Mouse (Mus musculus) urinary bladder, postnatal 25 days (tissue): Measurements from ENCODE around the gene Sbp.
A peak's percentile ranks its signal among the peaks of the same experiment; 100 is the strongest.
"Not testable (repeated sequence)": the region's sequence is repeated elsewhere in the genome, so short reads cannot be mapped to it uniquely, and the experiment has no call there.

ENCODE experiments used
- DNase-seq: peaks from one replicate; pipeline ENCODE4 v3.0.0; 2022; ENCODE audit warnings: low spot score

Gene Sbp

DNA sequence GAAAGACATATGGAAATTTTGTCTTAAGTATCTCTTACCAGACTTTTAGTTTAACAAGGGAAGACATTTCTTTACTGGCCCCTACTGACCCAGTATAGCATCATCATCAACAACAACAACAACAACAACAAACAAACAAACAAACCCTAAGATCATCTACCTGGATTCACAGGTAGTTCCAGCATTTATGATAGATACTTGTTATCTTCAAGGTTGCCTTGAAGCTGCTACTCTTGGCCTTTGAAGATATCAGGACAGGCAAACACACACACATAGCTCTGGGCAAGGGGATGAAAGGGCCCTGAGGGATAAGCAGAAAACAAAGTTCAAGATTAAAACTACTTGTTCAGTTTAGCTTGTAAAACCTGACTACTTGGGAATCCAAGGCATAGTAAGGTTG is at the start of gene Sbp:
Gene Sbp (plus strand): TSS at position 301 of the 400 bp plus-strand sequence.
- DNase-seq, result no peak

GRCm38 (mm10) chr17:23917158-23917557 is 24.3 kb upstream of the Sbp start, which contains the start of gene Dcpp3:
Gene Dcpp3 (plus strand): TSS chr17:23917458.
- DNase-seq, result not testable (repeated sequence)

DNA sequence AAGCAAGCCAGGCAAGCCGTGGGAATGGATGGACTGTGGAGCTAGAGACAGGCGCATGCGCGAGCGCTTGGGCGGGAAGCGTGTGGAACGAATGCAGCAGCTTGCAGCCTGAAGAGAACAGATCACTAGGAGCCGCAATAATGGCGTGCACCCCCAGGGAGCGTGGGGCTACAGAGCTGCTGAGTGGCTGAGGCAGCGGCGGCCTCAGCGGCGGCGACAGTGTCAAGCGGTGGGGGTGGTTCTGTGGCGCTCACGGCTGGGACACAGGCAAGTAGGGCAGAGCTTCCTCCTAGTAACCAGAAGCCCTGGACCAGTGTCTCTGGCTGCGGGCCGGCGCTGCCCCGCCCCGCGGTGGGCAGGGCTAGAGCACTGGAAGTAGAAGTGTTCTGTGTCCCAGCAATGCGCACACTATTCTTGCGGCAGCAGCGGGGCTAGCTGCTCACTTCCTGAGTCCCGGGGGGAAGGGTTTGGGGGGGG is 16.9 kb upstream of the Sbp start:
- DNase-seq, result peak; percentile 85

GRCm38 (mm10) chr17:23925090-23925493 is 16.4 kb upstream of the Sbp start:
- peak; percentile 68 for DNase-seq

DNA sequence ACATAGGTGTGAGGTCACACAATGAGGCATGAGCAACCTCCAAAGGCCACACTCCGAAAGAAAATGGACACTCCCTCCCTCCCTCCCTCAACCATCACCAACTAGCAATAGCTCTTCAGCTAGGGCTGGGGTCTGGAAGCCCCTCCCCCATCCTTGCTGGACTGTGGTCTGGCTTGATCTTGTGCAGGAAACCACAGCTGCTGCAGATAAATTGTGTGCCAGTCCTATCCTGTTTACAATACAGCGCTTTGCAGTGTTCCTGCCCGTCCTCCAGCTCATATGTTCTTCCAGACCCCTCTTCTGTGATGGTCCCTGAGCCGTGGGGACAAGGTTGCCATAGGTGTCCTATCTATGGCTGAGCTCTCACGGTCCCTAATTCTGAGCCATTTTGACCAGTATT is 10.3 kb upstream of the Sbp start:
- DNase-seq, result no peak

DNA sequence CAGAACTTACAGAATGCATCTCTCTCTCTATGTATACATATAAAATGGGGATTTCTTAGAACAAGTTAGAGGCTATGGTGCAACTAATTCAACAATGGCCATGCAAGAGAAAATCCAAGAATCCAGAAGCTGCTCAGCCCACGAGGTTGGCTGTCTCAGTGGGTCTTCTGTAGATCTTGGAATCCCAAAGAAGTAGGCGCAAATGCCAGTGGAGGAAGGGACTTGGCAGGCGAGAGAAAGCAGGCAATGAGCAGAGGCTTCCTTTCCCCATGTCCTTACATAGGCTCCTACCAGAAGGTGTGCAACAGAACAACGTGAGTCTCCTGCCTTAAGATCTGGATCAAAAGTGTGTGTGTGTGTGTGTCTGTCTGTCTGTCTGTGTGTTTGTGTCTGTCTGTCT is 6.0 kb downstream of the Sbp start:
- not testable (repeated sequence) for DNase-seq

- DNase-seq, result no peak
Measured at GRCm38 (mm10) chr17:23949068-23949467, 7.6 kb downstream of the Sbp start.

DNA sequence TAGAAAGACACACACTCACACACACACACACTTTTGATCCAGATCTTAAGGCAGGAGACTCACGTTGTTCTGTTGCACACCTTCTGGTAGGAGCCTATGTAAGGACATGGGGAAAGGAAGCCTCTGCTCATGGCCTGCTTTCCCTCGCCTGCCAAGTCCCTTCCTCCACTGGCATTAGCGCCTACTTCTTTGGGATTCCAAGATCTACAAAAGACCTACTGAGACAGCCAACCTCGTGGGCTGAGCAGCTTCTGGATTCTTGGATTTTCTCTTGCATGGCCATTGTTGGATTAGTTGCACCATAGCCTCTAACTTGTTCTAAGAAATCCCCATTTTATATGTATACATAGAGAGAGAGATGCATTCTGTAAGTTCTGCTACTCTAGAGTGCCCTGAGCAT is 9.4 kb downstream of the Sbp start:
- DNase-seq, result not testable (repeated sequence)

DNA sequence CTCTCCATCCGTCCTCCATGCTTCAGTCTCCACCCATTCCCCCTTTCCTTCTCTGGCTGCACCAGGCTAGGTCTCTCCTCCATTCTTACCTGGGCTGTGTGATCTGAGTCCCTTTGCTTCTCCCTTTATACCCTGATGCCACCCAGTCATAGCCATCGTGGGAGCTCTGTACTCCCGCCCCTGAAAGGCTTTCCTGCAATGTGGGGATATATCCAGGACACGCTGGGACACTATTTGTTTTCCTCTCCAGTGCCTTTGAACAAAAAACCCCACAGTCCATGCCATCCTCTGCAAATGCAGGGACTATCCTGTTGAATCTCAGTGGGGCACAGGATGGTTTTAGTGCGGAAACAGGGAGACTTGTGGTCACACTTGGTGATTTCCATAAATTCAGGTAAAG is 13.7 kb downstream of the Sbp start, which contains the start of gene Sbpl:
Gene Sbpl (minus strand): TSS at position 101 of the 400 bp plus-strand sequence.
- DNase-seq, result no peak

DNA sequence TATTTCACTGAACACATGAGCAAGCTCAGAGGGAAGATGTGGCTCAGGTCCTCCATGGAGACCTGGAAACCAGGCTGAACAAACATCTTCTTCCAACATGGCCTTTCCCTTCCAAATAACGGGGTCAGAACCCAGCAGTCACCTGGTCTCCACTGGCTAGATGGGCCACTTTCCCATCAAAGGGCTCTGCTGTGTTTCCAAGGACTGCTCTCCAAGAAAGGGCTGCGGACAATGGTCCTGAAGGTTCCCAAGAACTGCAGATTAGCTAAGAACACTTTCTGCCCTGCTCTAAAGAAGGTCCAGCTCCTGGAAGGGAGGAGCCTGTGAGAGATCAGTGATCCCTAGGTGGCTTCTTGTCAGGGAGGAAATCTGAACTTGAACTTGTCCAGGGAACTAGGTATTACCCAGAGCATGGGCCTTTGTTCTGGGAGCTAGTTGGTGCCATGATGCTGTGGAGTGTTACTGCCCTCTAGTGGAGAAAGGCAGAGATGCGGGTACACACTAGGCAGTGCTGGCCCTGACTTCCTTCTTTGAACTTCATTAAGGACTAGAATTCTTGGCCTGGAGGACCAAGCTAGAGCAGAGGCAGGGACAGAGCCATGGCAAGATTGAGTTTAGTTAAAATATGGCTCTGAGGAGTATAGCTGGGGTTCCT is 18.7 kb downstream of the Sbp start:
- peak; percentile 66 for DNase-seq

DNA sequence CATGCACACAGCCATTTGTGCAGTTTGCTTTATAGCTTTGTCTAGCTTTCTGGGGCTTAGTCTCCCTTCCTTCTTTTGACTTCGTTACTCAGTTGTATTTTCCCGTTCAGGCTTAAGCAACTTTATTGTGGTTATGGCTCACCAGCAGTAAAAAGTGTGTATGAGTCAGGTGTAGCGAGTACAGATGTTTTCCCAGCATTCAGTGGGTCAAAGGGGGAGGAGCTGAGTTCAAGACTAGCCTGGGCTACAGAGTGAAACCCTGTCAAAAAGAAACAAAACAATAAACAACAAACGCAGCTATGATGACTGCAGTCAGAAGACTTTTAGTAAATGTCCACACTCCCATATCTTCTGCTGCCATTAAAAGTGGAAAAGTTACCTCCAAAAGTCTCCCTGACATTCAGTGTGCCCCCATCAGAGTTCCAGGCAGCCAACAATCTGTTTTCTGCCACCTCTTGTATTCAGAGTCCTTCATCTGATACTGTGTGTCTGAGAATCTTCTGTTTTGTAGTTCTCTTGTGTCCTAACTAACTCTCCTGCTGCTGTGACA is 20.2 kb downstream of the Sbp start:
- no peak for DNase-seq

- DNase-seq, result no peak
Measured at GRCm38 (mm10) chr17:23965805-23966425, 24.4 kb downstream of the Sbp start.

- no peak for DNase-seq
Measured at GRCm38 (mm10) chr17:23966658-23967401, 25.4 kb downstream of the Sbp start.

GRCm38 (mm10) chr17:23968780-23969179 is 27.3 kb downstream of the Sbp start:
- DNase-seq, result no peak

DNA sequence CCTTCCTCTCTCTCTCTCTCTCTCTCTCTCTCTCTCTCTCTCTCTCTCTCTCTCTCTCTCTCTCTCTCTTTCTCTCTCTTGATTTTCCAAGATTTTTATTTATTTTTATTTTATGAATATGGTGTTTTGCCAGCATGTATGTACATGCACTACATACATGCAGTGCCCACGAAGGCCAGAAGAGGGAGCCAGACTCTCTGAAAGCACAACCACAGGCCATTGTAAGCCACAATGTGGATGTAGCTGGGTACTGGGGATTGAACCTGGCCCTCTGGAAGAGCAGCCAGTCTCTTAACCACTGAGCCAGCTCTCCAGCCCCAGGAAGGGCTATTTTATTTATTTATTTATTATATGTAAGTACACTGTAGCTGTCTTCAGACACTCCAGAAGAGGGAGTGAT is 27.8 kb downstream of the Sbp start:
- peak; percentile 79 for DNase-seq

DNA sequence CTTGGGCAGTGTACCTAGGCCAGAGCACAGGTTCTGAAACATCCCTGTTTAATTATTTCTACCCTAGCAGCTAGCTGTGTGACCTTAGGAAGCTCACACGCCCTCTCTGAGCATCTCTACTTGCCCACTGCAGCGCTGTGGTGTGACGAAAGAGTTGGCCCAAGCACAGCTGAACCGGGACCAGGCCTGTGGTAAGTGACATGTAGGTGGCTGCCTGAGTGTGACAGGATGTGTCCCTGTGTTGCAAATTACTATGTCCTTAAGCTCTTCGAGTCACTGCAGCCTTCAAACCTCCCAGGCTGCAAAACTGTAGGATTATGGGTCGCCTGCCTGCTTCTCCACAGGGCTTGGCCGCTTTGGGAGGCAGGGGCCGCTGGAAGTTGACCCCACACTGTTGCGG is 29.8 kb downstream of the Sbp start:
- no peak for DNase-seq

- no peak for DNase-seq
Measured at GRCm38 (mm10) chr17:23976665-23977064, 35.2 kb downstream of the Sbp start.

DNA sequence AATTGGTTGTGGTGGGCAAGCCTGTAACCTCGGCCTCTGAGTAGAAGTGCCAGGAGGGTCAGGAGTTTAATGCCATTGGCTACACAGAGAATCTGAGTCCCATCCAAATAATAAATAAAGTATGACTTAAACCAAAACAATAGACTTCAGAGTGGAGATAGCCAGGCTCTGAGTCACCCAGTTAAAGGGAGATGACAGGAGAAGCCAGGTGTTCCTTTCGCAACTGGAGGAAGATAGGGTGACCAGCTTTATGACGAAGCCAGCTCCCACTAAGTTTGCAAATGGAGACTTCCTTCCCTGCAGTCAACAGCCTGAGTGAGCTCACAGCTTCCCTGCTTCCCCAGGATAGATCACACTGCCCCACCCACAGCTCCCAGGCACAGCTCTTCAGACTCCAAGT is 38.0 kb downstream of the Sbp start:
- DNase-seq, result no peak

- DNase-seq, result no peak
Measured at GRCm38 (mm10) chr17:23980297-23980909, 38.9 kb downstream of the Sbp start, which contains the start of gene Prss30. Gene Prss30 (minus strand): TSS chr17:23980566.

GRCm38 (mm10) chr17:23982912-23983311 is 41.4 kb downstream of the Sbp start:
- no peak for DNase-seq

DNA sequence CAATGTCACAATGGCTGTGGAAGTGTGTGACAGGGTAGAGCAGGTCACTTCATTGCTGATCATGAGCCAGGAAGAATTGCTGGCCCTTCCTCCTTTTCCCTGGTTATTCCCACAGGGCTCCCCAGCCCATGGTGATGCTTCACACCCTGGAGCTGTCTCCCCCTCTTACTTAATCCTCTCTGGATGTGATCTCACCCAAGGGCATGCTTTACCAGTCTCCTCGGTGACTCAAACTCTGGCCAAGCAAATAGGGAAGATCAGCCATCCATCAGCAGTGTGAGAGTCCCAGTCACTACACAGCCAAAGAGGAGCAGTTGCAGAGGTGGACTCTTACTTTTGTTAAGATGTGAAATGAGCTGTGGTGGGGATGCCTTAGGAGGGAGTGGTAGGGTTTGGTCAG is 43.5 kb downstream of the Sbp start:
- DNase-seq, result no peak

GRCm38 (mm10) chr17:23989802-23990201 is 48.3 kb downstream of the Sbp start:
- DNase-seq, result no peak
